Comparison of ENCODE assay signal across 11 mouse cellular contexts in the genomic region with DNA sequence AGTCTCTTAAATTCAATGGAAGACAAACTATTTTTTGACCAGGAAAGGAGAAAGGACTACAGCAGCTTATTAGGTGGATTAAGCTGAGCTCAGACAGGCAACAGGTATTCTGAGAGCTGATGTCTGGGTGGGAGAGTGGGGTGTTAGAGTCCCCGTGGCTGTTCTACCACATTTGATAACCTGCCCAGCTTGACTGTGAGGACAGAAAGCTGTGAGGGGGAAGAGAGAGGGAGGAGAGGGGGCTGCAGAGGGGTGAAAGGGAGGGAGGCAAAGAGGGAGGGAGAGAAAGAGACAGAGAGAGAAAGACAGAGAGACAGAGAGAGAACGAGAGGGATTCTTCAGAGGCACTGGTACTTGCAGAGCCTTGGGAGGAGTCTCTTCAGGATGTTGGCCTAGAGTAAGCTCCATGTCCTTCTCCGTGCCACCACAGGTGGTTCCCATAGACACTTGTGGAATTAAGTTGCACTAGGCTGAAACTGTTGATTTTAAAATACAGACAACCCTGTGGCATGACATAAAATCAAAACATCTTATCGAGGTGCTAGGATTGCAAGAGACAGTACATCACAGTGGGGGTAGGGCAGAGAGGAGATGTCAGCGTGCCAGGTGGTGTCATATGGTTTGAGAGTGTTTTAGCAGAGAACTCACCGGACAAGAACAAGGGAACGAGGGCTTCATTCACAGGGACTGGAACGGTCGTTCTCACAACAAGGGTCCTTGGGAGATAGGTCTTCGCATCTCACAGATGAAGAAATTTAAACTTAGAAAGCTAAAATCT.
A peak's percentile ranks its signal among the peaks of the same experiment; 100 is the strongest.
DNase-seq lines count a peak whose midpoint lies in the region; ATAC-seq and TF ChIP-seq lines count a peak whose summit lies in the region.
"Had no signal": no experiment of that assay in that cellular context is flagged by ENCODE, and none has a peak within 500 bp of the region (broad histone marks: within the 10 kb centered on the region; RNA-seq: fewer than 3 reads in every experiment).

No protein-coding gene starts in this region.

- no peaks in the 10 kb centered on the region for H3K9me3 ChIP-seq in hindbrain, embryonic 16.5 days (ENCODE audit: control insufficient read depth, low read length)
- no peaks in the 10 kb centered on the region for H3K9me3 ChIP-seq in hindbrain, embryonic 12.5 days (replicated peaks)
- H3K9me3 ChIP-seq: hindbrain, embryonic 15.5 days had no signal

- TF ChIP-seq POLR2A in testis, adult 2 months (IDR thresholded peaks at IDR 0.05; ENCODE audit: control insufficient read depth, low read depth, low read length), result no peak

- WGBS in hindbrain, embryonic 16.5 days, result 72% methylated on average over 10 of the region's 10 CpGs
- 71% methylated on average over 10 of the region's 10 CpGs for WGBS in hindbrain, embryonic 12.5 days

- no peaks in the 10 kb centered on the region for H3K27me3 ChIP-seq in hindbrain, embryonic 16.5 days (replicated peaks; ENCODE audit: control insufficient read depth, insufficient read depth, low read length)
- no peaks in the 10 kb centered on the region for H3K27me3 ChIP-seq in hindbrain, embryonic 12.5 days
- no peaks in the 10 kb centered on the region for H3K27me3 ChIP-seq in testis, adult 2 months (ENCODE audit: control insufficient read depth, insufficient read depth, low read length)
- H3K27me3 ChIP-seq: hindbrain, embryonic 15.5 days had no signal

- no peaks in the 10 kb centered on the region for H3K36me3 ChIP-seq in hindbrain, embryonic 16.5 days (ENCODE audit: control insufficient read depth, insufficient read depth, low read length)
- H3K36me3 ChIP-seq in hindbrain, embryonic 12.5 days, result no peaks in the 10 kb centered on the region
- no peaks in the 10 kb centered on the region for H3K36me3 ChIP-seq in testis, adult 2 months (ENCODE audit: control insufficient read depth, insufficient read depth, low read length)
- H3K36me3 ChIP-seq: hindbrain, embryonic 15.5 days had no signal

- no peak overlapping the region for H3K27ac ChIP-seq in hindbrain, embryonic 16.5 days (ENCODE audit: low read depth, low read length)
- H3K27ac ChIP-seq in hindbrain, embryonic 12.5 days, result no peak overlapping the region
- H3K27ac ChIP-seq in testis, adult 2 months (ENCODE audit: control insufficient read depth, insufficient read depth, low read depth, low read length), result no peak overlapping the region
- H3K27ac ChIP-seq in left cerebral cortex, adult 2 months, result no peak overlapping the region
- H3K27ac ChIP-seq: hindbrain, embryonic 15.5 days; stomach, postnatal 0 days had no signal

- intact Hi-C loops in left cerebral cortex, adult 2 months (cut with DNase I), result no loop called here

- no peak overlapping the region for H3K9ac ChIP-seq in hindbrain, embryonic 16.5 days (ENCODE audit: low read depth, low read length)
- no peak overlapping the region for H3K9ac ChIP-seq in hindbrain, embryonic 12.5 days
- H3K9ac ChIP-seq: hindbrain, embryonic 15.5 days had no signal

- H3K4me2 ChIP-seq in hindbrain, embryonic 16.5 days (ENCODE audit: low read length), result 0 out of 2 replicates have a peak overlapping the region, but pooled peaks have one; percentile 15
- no peak overlapping the region for H3K4me2 ChIP-seq in hindbrain, embryonic 12.5 days (replicated peaks)

- H3K4me1 ChIP-seq in hindbrain, embryonic 16.5 days (ENCODE audit: control insufficient read depth, insufficient read depth, low read depth, low read length), result peaks cover 10% of the 10 kb centered on the region
- peaks cover 4% of the 10 kb centered on the region; the same call in 1 of the 2 replicates for H3K4me1 ChIP-seq in hindbrain, embryonic 12.5 days
- no peaks in the 10 kb centered on the region for H3K4me1 ChIP-seq in testis, adult 2 months (ENCODE audit: control insufficient read depth, insufficient read depth, low read length)

- H3K4me3 ChIP-seq in hindbrain, embryonic 16.5 days (ENCODE audit: low read length), result no peak overlapping the region
- H3K4me3 ChIP-seq in hindbrain, embryonic 12.5 days, result no peak overlapping the region
- H3K4me3 ChIP-seq in testis, adult 2 months (ENCODE audit: control insufficient read depth, low read depth, low read length), result peak overlapping the region; percentile 65
- no peak overlapping the region for H3K4me3 ChIP-seq in left cerebral cortex, adult 2 months
- H3K4me3 ChIP-seq: hindbrain, embryonic 15.5 days; myocyte had no signal

- no peak for DNase-seq in testis, postnatal 14 days (ENCODE audit: low spot score)
- peak; percentile 62 to 67 for DNase-seq in cerebellum, postnatal 25 days
- DNase-seq in frontal cortex, adult 2 months (ENCODE audit: extremely low spot score in 1 of 2, low spot score in 1 of 2), result no peak
- no peak for DNase-seq in left cerebral cortex, adult 2 months (ENCODE audit: extremely low spot score in 1 of 2, low spot score in 2 of 2)
- DNase-seq: lung, adult 2 months had no signal

- TF ChIP-seq CTCF in testis, adult 2 months (IDR thresholded peaks at IDR 0.05; ENCODE audit: control insufficient read depth, insufficient read depth, insufficient replicate concordance, low read depth, low read length), result no peak
- no peak for TF ChIP-seq CTCF in left cerebral cortex, adult 2 months (IDR thresholded peaks at IDR 0.05)

- ATAC-seq in hindbrain, embryonic 16.5 days, result peak; percentile 42; the same call in 1 of the 2 replicates
- no peak for ATAC-seq in hindbrain, embryonic 12.5 days (ENCODE audit: low FRiP score)

Comparison
In these comparisons a context has a peak if more than half of its experiments do, and no peak if none do; other contexts are left out.
1. DNase-seq: peak in cerebellum, postnatal 25 days (2 of 2); none in testis, postnatal 14 days (single experiment), frontal cortex, adult 2 months (0 of 2) and left cerebral cortex, adult 2 months (0 of 2).